Mouse (Mus musculus) testis, adult 2 months (tissue): ENCODE results near the gene Myh14.

Experiments used
- CTCF ChIP-seq: fragments of 200-500 bp; IDR thresholded peaks from 2 replicates; pipeline ENCODE4 v1.5.1; 2012; ENCODE audit warnings: low read depth, mild to moderate bottlenecking, inconsistent platforms, low read length, moderate library complexity; ENCODE audit not compliant: control insufficient read depth, insufficient read depth, insufficient replicate concordance
- POLR2A ChIP-seq: fragments of 200-500 bp; IDR thresholded peaks from 2 replicates; pipeline ENCODE4 v1.6.1; 2012; ENCODE audit warnings: low read depth, mild to moderate bottlenecking, inconsistent platforms, low read length, moderate library complexity; ENCODE audit not compliant: control insufficient read depth

DNA sequence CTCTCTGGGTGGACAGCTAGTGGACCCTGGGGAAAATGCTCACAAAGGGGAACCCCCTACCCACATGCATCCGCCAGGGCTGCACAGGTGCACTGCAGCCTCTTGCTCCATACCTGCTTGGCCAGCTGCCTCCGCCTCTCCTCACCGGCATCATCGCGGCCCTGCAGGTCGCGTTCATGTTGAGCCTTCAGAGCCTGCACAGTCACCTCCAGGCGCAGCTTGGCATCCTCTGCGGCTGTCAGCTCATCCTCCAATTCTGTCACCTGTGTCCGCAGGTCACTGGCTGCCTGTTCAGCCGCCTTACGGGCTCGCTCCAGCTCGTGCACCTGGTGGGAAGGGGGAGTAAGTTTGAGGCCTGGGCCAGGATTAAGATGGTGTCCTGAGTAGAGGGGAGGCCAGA, 54.7 kb downstream of the Myh14 start:
- TF ChIP-seq POLR2A (no peak), CTCF (no peak)
